Mouse (Mus musculus) skeletal muscle tissue, postnatal 0 days (tissue): ENCODE measurements around the gene Tceal6. TPM values are rescaled to one million over a fixed set of nuclear protein-coding genes. Genes with fewer than 3 reads are reported as not detected.

Source experiments
- polyA plus RNA-seq: library from polyadenylated mRNA; unstranded; fragments of >200 nt; fragmentation: Nextera tagmentation; extraction: Ambion mirVana; gene quantifications from 2 replicates; pipeline ENCODE4 v1.2.1, GENCODE M21; 2015

Gene Tceal6
- 2.3 and 3.8 TPM in 2 replicates for polyA plus RNA-seq

GRCm38 (mm10) chrX:135210436-135211221 is at the start of gene Tceal6:
Tceal6 (minus strand) TSS chrX:135210687.

GRCm38 (mm10) chrX:135177532-135177931 is 33.0 kb downstream of the Tceal6 start, which contains the start of gene Gm15023:
Gm15023 (minus strand) TSS chrX:135177632.

Other genes starting within 250 kb of the Tceal6 start
- 0.22 and 0.29 TPM in 2 replicates for gene Nxf2, start 245.9 kb downstream of the Tceal6 start, polyA plus RNA-seq
- gene Zmat1, start 201.5 kb downstream of the Tceal6 start, polyA plus RNA-seq: 3.8 and 3.9 TPM in 2 replicates
- gene Gm15023, start 33.1 kb downstream of the Tceal6 start, polyA plus RNA-seq: 0.04 TPM in 1 of 2 replicates, not detected in the other
- not detected in 2 replicates for gene Pramel3, start 91.6 kb upstream of the Tceal6 start, polyA plus RNA-seq
- gene Gm5128, start 162.6 kb upstream of the Tceal6 start, polyA plus RNA-seq: 0.17 TPM in 1 of 2 replicates, not detected in the other
- gene Gm7903, start 223.1 kb upstream of the Tceal6 start, polyA plus RNA-seq: 0.05 and 0.10 TPM in 2 replicates